Mouse (Mus musculus) adrenal gland, adult 18-20 months (tissue): ENCODE results near the gene Lamc2. TPM values are rescaled to one million over a fixed set of nuclear protein-coding genes. Genes with fewer than 3 reads are reported as not detected.

Experiments
- DNase-seq, 2 experiments: peaks; one replicate each; pipeline ENCODE4 v3.0.0; 2021 to 2022; ENCODE audit warnings: low spot score in 2 of 2
- long read RNA-seq, 2 experiments: library from polyadenylated mRNA; stranded (forward); transcript quantifications; one replicate each; pipeline ENCODE4 v2.0.0; 2021
- total RNA-seq, 2 experiments: library from RNA; stranded (reverse); gene quantifications; 1 replicate in 1 of 2; 2 replicates in 1 of 2; pipeline ENCODE4 v1.2.3; 2021

Lamc2 gene
- 1 to 10 TPM in 1 of 2 experiments, under 1 TPM in 1; 0.66 to 1.8 TPM for total RNA-seq
- long read RNA-seq, experiment 1: 0 reads
- long read RNA-seq, experiment 2: 0 reads

DNA sequence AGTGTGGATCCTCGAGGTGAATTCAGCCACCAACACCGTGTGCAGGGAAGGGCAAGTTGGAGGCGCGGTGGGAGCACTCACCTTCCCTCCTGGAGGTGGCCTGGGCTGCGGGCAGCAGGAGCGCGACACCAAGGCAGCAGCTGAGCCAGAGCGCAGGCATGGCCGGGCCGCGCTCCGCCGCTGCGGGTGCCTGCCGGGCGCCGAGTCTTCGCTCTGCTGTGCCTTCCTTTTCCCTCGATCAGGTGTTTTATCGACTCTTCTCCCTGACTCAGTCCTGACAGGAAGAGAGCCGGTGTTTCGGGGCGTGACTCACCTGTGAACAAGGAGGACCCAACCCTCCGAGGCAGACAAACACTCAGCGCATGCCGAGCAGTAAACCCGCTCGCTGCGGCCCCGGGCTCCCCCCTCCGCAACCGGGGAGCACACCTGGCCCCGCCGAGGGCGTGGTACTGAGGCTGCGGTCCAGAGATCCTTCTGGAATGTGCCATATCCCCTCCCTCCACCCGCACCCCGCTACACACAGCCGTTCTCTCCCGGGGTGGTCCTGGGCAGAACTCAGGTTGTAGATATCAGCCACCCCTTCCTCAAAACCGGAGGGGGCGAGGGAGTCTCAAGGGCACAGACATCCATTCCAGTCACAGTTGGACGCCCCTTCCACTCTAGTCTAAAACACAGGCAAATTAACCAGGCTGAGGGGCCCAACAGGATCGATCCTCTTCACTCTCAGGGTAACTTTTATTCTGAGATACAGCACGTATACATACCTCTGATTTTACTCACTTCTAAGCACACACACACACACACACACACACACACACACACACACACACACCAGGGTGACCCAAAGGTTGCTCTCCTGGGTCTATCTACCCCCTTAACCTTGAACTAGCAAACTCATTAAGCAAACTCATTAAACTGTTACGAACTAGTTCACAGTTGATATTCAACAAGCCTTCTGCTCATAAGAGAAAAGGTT is at the start of gene Lamc2:
Lamc2 (minus strand) TSS at position 620 of the 976 bp plus-strand sequence.
- peak; percentile 15 to 29 for DNase-seq

DNA sequence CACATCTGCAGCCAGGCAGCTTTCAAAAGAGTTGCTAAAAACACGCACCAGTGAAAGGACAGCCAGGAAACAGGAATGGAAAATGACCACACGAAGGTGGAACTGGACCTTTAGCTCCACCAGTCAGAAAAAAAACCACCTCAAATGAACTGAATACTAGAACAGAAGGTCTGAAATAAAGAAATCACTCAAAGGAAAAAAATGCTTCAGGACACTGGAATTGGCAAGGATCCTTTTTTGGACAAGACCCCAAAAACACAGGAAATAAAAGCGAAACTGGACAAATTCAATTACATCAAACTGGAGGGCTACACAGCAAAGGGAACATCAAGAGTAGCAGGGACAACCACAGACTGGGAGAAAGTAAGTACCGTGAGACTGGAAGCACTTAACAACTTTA is 49.3 kb upstream of the Lamc2 start:
- no peak for DNase-seq

DNA sequence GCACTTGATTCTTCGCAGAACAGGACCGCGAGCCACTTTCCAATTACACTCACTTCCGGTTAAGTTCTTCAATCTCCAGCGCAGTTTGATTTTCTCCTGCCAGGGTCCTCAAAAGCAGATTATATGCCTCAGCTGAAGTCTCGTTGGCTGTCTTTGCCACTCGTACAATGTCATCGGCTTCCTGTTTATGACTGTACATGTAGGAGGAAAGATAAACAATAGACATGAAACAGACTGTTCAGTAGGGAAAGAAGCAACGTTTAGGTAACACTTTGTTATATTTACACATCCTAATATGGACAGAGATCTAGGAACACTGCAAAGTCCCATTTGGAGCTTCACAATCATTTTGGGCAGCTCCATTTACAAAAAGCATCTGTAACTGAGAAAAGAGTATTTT is 45.4 kb upstream of the Lamc2 start:
- DNase-seq: no peak

DNA sequence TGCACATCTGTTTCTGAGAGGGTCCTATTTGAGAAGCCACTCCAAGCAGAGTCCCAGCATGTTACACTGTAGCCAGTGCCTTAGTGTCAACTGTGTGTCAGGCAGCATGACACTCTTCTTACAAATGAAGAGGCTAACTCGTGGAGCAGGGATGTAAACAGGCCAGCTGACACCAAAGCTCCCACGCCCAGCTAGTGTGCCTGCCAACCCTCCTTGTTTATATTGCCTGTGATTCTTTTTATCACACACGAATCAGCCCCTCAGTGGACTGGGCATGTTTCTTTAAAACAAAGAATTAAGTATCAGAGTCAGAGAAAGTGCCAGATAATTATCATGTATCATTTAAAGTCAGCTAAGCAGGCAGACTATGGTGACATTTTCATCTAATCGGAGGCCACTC is 41.7 kb upstream of the Lamc2 start:
- no peak for DNase-seq

DNA sequence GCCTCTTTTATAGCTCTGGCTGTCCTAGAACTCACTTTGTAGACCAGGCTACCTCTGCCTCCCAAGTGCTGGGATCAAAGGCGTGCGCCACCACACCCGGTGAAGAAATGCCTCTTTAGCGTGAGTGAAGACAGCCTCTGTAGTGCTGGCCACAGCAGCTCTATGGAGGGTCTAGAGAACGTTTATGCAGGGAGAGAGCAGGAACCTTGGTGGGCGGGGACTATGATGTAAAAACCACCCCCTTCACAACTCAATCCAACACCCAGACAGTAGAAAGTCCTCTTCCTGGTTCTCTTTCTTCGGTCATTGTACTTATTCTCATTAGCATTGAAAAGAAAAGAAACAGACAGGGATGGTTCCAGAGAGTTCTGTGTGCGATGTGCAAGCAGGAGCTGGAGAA is 40.8 kb upstream of the Lamc2 start:
- no peak for DNase-seq

DNA sequence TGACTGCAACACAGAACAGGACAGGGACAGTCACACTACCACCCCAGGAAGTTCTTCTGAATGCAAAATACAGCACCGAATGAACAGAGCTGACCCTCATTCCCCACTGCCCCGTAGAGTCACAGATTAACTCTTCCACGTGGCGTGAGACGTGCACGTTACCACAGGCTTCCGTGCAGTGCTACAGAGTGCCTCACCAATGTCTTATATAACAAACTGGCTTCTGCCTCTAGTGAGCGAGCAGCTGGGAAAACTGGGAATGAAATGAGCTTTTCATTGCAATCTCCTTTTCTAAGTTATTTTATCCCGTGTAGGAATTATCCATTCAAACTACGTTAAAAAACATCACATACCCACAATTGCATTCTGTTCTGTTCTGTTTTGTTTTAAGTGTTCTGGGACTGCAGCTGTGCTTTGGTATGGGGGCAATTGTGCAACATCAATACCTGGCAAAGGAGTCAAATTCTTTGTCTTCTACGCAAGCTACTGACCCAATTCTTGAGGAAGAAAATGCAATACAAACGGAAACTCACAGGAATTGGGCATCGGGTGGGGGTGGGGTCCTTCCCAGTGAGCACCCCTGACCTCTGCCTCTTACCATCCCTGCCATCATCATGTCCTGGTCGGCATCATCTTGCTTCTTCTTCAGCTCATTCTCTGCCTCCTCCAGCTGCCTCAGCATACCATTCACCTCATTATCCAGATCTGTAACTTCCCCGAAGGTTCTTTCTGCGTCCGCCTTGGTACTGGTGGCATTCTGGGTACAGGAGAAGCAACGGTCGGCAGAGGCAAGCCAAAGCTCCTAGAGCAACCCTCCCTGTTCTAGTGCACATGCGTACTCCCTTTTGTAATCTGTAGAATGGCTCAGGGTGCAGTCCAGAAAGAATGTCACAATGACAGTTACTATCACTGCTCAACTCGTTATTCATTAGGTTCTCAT is 39.8 kb upstream of the Lamc2 start:
- DNase-seq: no peak

DNA sequence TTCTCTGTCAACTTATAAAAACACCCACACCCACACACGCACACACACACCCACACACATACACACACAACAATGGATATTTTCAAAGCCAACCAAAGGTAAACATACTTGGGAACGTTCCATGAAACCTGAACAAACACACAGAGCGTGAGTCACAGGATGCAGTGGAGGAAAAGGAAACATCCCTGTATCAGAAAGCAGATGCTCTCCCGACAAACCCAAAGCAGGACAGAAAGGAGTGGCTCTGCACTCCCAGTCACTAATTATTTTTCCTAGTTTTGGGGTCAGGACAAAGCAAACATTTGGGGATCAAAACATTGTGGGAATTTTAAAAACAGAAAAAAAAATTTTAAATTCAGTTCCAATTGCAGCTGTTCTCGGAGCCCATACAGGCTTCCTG is 38.1 kb upstream of the Lamc2 start:
- DNase-seq: no peak

DNA sequence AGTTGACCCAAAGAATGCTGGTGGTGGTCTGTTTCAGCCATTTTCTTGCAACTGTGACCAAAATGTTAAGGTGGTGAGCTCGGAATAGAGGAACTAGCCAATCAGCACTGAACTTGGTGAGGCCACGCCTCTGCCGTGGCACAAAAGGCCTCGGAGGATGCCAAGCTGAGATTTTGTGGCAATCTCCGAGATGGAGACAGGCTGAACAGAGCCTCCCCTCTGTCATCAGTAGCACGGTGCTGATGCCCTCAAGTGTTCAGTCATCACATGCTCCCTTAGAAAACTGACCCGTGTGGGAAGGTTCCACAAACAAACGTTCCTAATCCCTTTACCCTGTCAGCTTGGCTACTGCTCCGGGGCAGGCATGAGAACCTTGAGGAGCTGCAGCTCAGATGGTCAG is 33.1 kb upstream of the Lamc2 start:
- DNase-seq: no peak

DNA sequence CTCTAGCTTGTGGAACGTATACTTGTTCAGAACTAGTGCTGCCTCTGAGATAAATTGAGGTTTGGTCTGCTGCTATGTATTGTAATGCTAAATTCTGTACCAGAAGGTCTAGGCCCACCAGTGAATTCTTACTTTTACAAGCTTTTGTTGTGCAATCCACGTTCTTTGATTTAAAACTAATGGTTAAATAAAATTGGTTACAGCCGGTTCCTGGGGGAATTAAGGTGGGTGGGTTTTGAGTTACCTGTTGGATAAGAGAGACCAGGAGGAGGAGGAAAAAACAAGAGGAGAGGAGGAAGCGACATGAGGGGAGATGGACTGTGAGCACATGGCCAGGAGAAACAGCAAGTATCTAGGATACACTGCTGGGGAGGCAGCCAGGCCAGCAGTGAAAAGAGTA is 30.3 kb upstream of the Lamc2 start:
- no peak for DNase-seq

DNA sequence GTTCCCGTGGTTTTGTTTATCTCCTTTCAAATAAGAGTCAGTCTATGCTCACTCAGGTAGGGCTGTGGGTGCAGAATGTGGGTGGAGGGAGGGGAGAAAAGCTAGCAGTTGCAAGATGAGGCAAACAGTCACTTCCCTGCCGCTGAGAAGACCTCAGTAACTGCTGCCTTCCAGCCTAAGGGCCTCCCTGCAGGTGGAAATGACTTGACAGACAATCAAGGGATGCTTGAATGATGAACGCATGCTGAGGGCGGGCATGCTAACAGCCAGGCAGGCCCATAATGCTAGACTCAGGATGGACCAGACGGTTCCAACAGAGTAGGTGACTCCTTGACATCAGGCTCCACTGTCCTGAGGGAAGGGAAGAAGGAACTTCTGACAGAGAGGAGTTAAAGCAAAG is 29.4 kb upstream of the Lamc2 start:
- DNase-seq: no peak

DNA sequence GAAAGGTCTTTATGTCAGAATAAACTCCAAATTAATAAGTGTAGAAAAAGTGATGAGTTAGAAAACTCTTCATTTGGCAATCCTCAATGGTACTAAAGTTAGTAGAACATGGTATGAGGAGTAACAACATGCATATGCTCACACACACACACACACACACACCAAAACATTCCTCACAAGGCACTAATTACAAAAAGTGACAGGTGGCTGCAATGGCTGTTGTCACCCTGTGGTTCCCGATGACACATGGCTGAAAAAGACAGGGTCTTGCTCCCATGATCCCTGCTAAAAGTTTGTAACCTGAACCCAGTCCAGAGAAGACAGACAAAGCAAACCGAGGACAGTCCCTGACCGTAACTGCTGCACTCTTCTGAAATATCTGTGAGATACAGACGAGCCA is 24.7 kb upstream of the Lamc2 start:
- no peak for DNase-seq

DNA sequence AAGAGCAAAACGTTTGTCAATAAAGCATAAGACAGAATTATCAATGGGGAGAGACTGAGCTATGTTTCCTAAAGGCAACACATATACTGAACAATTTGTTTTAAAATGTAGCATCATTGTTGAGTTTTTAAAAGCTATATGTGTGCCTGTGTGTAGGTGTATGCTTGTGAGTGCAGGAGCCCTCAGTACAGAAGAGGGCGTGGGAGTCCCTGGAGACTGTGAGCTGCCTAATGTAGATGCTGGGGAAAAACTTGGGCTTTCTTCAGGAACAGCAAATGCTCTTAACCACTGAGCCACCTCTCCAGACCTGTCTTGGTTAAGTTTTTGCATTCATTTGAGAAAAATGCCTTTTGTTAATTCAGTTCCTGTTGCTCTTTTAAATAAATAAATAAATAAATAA is 24.0 kb upstream of the Lamc2 start:
- no peak for DNase-seq

DNA sequence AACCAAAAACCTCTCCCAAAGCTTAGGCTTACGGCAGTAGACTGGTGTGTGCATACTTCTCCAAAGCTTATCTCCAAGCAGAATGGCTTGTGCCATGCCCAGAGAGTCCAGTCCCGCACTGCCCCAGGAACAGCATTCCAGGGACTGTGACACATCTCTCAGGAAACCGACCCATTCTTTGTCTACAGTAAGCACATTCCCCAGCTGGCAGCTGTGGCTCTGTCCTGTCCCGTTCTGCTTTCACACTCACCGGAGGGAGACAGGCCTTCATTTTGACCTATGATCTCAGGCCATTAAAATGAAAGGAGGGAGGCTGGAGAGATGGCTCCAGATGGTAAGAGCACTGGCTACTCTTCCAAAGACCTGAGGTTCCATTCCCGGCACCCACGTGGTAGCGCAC is 15.9 kb upstream of the Lamc2 start:
- DNase-seq: no peak

DNA sequence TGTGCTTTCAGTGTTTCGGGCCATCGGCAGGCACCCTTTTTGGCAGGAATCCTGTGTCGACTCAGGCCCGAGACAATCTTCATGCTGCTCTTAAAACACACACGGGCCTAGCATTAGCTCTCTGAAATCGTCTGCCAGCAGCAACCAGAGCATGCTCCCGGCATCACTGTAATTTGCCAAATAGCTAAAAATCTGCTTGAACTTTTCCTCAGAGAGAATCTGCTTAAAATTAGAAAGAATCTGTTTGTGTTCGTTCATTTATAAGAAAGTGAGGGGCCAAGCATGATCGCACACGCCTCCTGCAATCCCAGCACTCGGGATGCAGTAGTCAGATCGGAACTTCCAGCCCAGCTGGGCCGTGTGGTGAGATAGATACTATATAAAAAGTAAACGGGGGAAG is 15.2 kb upstream of the Lamc2 start:
- DNase-seq: no peak

DNA sequence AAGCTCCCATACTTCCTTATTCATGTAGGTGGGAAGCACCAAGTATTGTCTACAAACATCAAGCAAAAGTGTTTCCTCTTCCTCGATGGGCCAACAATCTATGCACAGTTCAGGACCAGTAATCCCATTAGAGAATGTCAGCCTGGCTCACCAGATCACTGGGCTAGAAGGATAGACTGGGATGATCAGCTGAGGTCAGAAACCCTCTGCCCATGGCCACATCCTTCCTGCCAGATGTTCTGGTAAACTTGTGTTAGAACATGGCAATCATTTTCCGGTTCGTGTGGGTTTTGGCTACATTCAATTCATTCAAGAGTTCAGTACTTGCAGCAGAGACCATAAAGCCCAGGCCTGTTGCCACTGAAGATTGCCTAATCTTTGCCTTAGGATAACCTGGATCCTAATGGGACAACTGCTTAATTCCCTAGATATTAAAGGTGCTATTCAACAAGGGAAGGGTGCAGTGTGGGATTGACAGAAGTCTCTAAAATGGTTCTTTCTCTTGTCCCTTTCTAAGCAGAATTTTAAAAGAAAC is 11.1 kb upstream of the Lamc2 start:
- no peak for DNase-seq

DNA sequence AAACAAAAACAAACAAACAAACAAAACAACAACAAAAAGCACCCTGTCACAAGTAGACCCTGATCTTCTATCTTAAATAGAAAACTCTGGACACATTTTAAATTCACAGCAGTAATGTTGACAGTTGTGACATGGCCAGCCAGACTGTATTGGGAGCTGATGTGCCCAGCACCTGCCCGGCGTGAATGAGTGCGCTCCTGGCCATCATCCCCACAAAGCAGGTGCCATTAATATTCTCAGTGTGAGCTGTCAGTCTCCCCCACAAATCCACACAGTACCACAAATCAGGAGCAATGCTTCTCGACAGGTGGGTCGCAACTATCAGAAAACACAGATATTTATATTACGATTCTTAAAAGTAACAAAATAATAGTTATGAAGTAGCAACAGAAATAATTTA is 6.7 kb upstream of the Lamc2 start:
- no peak for DNase-seq

DNA sequence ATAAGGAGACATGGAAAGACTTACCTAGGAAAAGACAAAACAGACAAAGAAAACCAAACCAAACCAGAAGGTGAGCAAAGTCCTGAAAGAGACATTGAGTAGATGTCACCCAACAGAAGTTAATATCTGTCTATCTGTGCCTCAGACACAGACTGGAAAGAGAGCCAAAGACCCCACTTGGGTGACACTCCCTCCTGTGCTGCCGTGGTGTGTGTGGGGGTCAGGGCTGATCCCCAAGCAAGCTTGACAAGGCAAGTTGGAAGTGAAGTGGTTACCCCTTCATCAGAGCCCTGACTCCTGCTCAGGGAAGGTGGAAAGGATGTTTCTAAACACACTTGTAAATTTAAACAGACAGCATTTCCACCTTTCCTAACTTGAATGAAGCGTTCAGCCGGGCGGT is 6.1 kb upstream of the Lamc2 start:
- DNase-seq: no peak

DNA sequence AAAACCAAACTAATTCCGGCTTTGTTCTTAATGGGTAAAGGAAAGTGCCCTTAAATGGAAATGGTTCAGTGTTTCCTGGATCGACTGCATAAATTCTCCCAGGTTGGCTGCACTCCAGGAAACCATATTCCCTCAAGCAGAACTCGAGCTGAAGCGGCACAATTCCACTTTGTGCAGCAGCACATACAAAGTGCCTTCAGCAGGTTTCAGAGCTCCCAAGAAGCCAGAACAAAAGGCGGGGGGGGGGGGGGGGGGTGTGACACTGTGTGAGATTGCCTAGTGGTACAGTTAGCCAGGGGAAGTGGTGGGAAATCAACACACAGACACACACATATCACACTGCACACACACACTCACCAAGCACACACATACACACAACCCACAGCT is 5.7 kb upstream of the Lamc2 start:
- peak in 1 of 2 experiments; percentile 31 for DNase-seq

DNA sequence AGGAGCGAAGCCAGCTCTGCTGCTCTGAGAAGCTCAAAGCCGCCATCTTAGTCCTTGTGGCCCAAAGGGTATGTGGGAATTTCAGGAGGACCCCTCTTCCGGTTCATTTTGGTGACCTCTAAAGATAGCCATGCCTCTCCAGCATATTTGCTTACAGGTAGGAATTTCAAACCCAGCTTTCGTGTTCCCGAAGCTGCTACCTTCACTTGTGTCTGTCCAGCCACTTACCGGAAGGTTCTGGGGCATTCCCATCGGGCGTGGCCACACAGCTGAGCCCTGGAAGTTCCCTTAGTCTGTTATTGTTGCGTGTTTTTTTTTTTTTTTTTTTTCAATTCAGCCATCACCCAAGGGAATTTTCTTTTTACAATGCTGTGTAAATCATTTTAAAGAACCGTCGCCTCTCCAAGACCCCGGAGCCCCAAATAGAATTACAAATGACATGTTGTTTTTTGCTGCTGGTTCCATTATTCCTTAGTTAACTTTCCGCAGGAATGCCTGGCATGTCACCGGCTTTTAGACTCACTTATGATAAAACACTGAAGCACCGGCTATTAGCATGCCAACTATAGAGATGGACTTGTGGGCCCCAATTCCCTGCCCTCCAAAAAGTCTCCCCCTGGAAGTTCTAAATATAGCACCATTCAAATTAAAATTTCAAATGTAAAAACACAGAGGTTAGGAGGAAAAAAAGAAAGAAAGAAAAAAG is 5.1 kb upstream of the Lamc2 start:
- no peak for DNase-seq

DNA sequence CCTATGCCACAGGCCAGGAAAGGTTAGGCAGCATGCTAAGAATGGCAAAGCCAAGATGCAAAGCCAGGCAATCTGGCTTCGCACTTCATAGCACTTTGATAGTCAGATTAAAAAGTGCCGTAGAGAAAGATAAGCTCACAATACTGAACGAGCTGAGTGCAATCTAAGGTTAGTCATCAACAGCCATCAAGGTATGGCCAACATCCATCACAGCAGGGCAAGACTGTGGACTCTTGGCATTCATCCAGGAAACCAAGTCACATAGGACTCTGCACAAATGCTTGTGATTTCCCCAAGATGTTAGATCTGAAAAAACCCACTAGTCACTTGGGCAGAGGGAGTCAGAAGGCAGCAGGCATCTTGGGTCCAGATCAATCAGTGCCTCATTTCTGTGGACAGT is 1.8 kb upstream of the Lamc2 start:
- no peak for DNase-seq
